Mouse (Mus musculus): ENCODE data around the gene Eif3m. TPM values are rescaled to one million over a fixed set of nuclear protein-coding genes. Genes with fewer than 3 reads are reported as not detected.
A peak's percentile ranks its signal among the peaks of the same experiment; 100 is the strongest.

The Eif3m gene
- polyA plus RNA-seq (2016; fragmentation: Nextera tagmentation; extraction: Ambion mirVana), result 284 and 304 TPM in 2 replicates

DNA sequence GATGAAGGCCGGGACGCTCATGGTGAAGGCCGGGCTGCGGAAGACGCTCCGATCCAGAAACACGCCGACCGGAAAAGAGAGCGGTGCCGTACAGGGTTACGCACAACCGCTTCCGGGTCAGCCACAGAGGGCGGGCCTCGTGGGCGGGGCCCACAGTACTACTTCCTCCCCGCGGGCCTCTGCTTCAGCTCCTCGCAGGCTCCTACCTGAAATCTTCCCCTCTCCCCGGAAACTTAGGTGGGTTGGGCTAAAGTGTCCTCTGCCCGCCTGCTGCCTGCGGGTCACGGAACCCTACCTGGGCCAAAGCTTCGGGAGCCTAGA, at the start of gene Eif3m:
Gene Eif3m, minus strand, starts transcription at position 114 of the 321 bp plus-strand sequence.
- peaks cover 22% of the 10 kb centered on the region for H3K4me1 ChIP-seq (replicated peaks)
- peaks cover 22% of the 10 kb centered on the region for H3K36me3 ChIP-seq
- WGBS, result 0% methylated on average over 25 of the region's 25 CpGs
- peak within 1 kb of the TSS; percentile 97 for H3K4me3 ChIP-seq
- H3K9me3 ChIP-seq, result no peaks in the 10 kb centered on the region
- H3K27ac ChIP-seq, result peak within 1 kb of the TSS; percentile 95
- H3K27me3 ChIP-seq (ENCODE audit: insufficient read depth, poor library complexity, severe bottlenecking), result no peaks in the 10 kb centered on the region
- DNase-seq (ENCODE audit: low spot score), result peak; percentile 93

DNA sequence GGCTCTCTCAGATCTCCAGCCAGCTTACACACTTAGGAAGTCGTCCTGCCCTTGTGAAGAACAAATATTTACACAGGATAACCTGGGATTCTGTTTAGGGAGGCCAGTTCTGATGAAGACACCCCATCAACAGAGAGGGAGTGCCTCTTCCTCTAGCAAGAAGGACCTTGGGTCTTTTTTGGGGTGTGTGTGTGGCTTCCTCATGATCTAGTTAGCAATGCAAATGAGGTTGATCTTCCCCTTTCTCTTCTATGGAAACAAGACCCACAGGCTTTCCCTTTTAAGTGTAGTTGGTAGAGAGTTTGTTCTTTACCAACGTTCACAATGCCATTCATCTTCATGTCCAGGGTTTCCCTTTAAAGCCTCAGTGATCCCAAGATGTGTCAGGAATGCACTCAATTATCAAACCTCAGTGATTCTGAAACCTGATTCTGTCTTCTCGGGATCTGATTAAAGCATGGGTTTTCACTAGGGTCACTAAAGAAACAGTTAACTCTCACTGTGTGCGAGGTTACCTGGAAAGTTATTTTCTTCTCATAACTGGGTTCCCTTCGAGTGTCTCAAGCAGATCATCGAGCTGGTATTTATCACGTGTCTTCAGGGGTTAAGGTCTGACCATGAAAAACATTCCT, 46.0 kb upstream of the Eif3m start:
- Histone ChIP-seq H3K4me1 (replicated peaks) (0 out of 2 replicates have a peak, but pooled peaks cover 5% of the 10 kb centered on the region), H3K36me3 (no peaks in the 10 kb centered on the region), H3K27ac (no peak overlapping the region), H3K27me3 (ENCODE audit: insufficient read depth, poor library complexity, severe bottlenecking) (no peaks in the 10 kb centered on the region), H3K9me3 (no peaks in the 10 kb centered on the region), H3K4me3 (no peak overlapping the region)
- no peak for DNase-seq (ENCODE audit: low spot score)
- WGBS, result 61% methylated on average over 7 of the region's 7 CpGs

DNA sequence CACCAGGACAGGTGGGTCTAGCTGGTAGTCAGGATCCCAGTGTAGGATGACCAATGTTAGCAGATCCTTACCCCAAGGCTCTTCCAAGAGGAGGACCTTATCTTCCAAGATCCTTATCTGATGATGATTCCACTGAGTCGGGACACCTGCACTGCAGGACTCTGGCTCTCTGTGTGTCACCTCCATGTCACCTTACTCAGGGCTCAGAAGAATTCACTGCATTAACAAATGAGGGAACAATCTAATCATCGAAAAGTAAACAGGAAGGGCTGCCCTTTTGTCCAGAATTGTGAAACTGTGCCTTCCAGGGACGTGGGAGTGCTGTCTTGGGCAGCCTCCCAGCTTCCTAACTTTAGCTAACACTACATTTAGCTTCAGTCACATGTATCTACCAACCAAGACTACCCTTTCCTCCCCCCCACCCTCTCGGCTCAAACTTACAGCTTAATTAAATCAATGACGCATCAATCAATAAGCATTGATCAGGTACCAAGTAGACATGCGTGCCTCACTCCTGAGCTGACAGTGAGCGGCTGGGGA, 41.8 kb upstream of the Eif3m start:
- 81% methylated on average over 7 of the region's 7 CpGs for whole genome bisulfite sequencing
- Histone ChIP-seq H3K27me3 (ENCODE audit: insufficient read depth, poor library complexity, severe bottlenecking) (no peaks in the 10 kb centered on the region), H3K36me3 (no peaks in the 10 kb centered on the region), H3K4me3 (no peak overlapping the region), H3K4me1 (replicated peaks) (0 out of 2 replicates have a peak, but pooled peaks cover 5% of the 10 kb centered on the region), H3K27ac (no peak overlapping the region), H3K9me3 (no peaks in the 10 kb centered on the region)
- DNase-seq (ENCODE audit: low spot score), result no peak

DNA sequence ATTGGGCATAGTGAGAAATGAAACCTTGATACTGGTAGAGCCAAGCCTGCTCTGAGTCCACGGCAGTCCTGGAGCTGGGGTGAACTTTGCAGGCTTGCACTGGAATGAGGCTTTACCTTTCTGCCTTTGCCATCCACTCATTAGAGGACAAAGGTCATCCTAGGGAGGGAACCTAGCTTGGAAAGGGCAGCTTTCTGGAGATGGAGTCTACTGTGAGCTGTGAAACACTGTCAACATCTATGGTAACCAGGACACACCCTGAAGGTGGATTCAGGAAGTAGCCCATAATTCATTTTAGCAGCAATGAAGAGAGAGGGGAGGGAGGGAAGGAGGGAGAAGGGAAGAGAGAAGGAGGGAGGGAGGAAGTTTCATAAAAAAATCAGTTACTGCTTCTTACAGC, 38.6 kb upstream of the Eif3m start:
- Histone ChIP-seq H3K4me1 (replicated peaks) (no peaks in the 10 kb centered on the region), H3K27me3 (ENCODE audit: insufficient read depth, poor library complexity, severe bottlenecking) (no peaks in the 10 kb centered on the region), H3K36me3 (no peaks in the 10 kb centered on the region), H3K9me3 (no peaks in the 10 kb centered on the region), H3K27ac (no peak overlapping the region), H3K4me3 (no peak overlapping the region)
- no peak for DNase-seq (ENCODE audit: low spot score)
- 70% methylated on average over 1 of the region's 1 CpGs for WGBS

DNA sequence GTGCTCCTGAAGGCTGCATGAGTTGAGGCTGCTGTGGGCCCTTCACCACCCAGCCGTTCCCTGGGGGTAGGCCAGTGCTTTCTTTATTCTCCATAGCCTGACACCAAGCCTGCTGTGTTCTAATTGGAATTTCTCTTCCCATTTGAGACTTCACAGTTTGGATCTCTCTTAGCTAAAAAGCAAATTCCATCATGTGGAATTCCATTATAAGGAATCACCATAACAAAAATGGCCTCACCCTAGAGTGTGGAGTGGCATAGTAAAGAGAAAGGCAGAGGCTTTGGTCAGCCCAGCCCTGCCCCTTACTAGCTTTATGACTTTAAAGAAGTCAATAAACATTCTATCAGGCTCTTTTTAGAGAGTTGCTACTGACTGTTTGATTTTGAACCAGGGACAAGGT, 31.4 kb upstream of the Eif3m start:
- Histone ChIP-seq H3K4me1 (replicated peaks) (0 out of 2 replicates have a peak, but pooled peaks cover 3% of the 10 kb centered on the region), H3K4me3 (no peak overlapping the region), H3K36me3 (no peaks in the 10 kb centered on the region), H3K27ac (no peak overlapping the region), H3K9me3 (no peaks in the 10 kb centered on the region), H3K27me3 (ENCODE audit: insufficient read depth, poor library complexity, severe bottlenecking) (no peaks in the 10 kb centered on the region)
- 52% methylated on average over 1 of the region's 1 CpGs for WGBS
- DNase-seq (ENCODE audit: low spot score), result no peak

DNA sequence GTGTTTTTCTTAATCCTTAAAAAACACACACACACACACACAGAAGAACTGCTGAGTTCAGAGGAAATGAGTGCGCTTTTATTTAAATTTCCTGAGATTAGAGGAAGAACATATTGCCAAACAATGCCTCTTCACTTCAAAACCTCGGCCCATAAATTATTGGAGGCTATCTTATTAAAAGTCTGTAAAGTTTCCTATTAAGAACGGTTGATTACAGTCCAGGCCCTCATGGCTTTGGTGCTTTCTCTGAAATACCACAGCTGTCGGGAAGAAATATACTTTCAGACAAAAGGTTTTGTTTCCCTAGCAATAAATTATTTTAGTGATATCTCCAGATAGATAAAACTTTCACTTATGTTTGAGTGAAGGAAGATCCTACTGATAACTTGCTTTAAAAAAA, 26.3 kb upstream of the Eif3m start:
- 0 out of 2 replicates have a peak, but pooled peaks cover under 1% of the 10 kb centered on the region for H3K4me1 ChIP-seq (replicated peaks)
- H3K9me3 ChIP-seq, result no peaks in the 10 kb centered on the region
- 87% methylated on average over 4 of the region's 4 CpGs for WGBS
- no peak overlapping the region for H3K4me3 ChIP-seq
- no peaks in the 10 kb centered on the region for H3K27me3 ChIP-seq (ENCODE audit: insufficient read depth, poor library complexity, severe bottlenecking)
- no peak overlapping the region for H3K27ac ChIP-seq
- no peak for DNase-seq (ENCODE audit: low spot score)
- no peaks in the 10 kb centered on the region for H3K36me3 ChIP-seq

DNA sequence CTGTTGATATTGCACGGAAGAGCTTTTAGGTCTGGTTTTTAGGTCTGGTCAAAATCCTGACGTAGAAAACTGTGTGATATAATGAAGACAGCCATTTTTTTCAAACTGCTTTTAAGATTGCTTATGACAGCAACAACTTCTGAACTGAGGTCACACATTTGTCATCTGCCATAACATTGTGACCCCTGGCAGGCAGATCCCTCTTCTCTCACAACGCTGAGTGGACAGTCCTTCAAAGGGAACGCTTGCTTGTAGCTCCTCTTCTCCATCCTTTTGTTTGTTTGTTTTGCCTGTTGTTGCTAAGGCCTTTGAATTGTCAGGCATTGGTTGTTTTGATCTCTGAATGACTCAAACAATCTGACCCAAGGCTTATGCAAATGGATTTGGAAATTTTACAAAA, 24.0 kb upstream of the Eif3m start:
- 67% methylated on average over 4 of the region's 4 CpGs for WGBS
- H3K27me3 ChIP-seq (ENCODE audit: insufficient read depth, poor library complexity, severe bottlenecking), result no peaks in the 10 kb centered on the region
- H3K4me3 ChIP-seq, result no peak overlapping the region
- H3K36me3 ChIP-seq, result no peaks in the 10 kb centered on the region
- H3K9me3 ChIP-seq, result no peaks in the 10 kb centered on the region
- H3K27ac ChIP-seq, result no peak overlapping the region
- DNase-seq (ENCODE audit: low spot score), result no peak
- H3K4me1 ChIP-seq (replicated peaks), result peaks cover 2% of the 10 kb centered on the region; the same call in 1 of the 2 replicates

DNA sequence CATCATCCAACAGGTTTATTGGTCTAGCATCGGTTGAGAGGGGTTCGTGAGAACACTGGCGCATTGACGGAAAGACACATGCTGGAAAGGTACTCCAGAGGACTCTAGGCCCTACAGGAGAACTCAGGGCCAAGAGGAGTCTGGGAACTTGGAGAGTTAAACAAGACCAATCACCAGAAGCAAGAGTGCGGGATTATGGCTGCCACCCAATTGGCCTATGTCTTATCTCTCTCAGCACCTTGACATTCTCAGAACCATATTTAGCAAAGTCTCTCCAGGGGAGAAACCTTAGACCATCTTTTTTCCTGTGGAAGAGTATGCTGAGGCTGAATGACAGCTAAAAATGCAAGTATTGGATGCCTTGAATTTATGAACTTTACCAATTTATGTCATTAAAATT, 22.0 kb upstream of the Eif3m start:
- no peaks in the 10 kb centered on the region for H3K9me3 ChIP-seq
- H3K27me3 ChIP-seq (ENCODE audit: insufficient read depth, poor library complexity, severe bottlenecking), result no peaks in the 10 kb centered on the region
- WGBS, result 92% methylated on average over 5 of the region's 5 CpGs
- H3K4me3 ChIP-seq, result no peak overlapping the region
- H3K36me3 ChIP-seq, result no peaks in the 10 kb centered on the region
- H3K4me1 ChIP-seq (replicated peaks), result peaks cover 8% of the 10 kb centered on the region; the same call in 1 of the 2 replicates
- DNase-seq (ENCODE audit: low spot score), result no peak
- no peak overlapping the region for H3K27ac ChIP-seq

DNA sequence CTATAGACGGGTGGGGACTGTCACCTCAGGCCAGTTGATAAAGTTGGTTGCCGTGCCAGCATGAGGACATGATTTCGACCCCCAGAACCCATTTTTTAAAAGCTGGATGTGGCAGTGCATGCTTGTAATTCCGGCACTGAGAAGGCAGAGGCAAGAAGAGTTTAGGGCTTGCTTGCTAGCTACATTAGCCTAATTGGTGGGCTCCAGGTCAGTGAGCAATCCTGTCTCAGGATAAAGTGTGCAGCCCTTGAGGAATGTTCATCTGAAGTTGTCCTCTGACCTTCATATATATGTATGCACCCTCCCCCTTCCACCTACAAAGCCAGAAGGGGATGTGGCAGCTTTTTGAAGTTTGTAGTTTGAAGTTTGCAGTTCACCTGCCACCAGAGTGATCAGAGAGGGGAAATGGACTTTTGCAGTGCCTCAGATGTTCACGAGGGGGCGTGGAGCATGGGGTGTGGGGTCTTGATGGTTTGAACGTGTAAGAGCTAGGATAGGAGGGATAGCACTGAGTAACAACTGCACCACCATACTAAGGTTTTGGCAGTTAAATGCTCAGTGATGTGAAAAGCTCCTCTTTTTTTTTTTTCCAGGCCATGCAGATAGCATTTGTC, 21.2 kb upstream of the Eif3m start:
- no peak overlapping the region for H3K4me3 ChIP-seq
- peaks cover 8% of the 10 kb centered on the region; the same call in 1 of the 2 replicates for H3K4me1 ChIP-seq (replicated peaks)
- no peaks in the 10 kb centered on the region for H3K27me3 ChIP-seq (ENCODE audit: insufficient read depth, poor library complexity, severe bottlenecking)
- no peak overlapping the region for H3K27ac ChIP-seq
- no peaks in the 10 kb centered on the region for H3K9me3 ChIP-seq
- WGBS, result 83% methylated on average over 7 of the region's 7 CpGs
- no peak for DNase-seq (ENCODE audit: low spot score)
- H3K36me3 ChIP-seq, result no peaks in the 10 kb centered on the region

DNA sequence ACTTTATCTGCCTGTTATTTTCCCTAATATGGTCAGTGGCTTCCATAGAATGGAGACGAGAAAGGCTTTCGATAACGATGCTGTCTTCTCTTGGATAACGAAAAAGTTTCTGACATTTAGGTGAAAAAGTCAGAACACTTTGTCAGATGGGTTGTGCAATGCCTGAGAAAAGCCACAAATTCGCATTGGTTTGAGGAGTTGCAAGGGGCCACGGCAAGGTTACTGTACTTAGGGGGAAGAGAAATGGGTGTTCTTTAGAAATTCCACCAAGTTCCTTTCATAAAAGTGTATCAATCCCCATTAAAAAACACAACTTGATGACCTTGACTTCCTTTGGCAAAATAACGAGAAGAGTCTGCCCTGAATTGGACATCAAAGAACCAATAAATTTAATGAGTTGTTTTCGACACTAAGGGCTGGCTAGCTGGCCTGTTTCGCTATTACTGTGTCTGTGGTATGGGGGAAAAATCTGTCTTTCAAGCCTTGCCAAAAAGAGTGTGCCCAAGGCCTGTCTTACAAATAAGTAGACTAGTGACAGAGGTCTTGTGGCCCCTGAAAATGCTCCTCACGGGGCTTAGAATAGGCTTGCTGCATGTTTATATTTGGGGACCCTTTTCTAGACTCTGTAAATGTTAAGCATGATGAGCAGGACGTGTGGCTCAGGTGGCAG, 19.7 kb upstream of the Eif3m start:
- Histone ChIP-seq H3K27me3 (ENCODE audit: insufficient read depth, poor library complexity, severe bottlenecking) (no peaks in the 10 kb centered on the region), H3K27ac (no peak overlapping the region), H3K9me3 (no peaks in the 10 kb centered on the region), H3K36me3 (no peaks in the 10 kb centered on the region), H3K4me3 (no peak overlapping the region), H3K4me1 (replicated peaks) (peaks cover 8% of the 10 kb centered on the region; the same call in 1 of the 2 replicates)
- DNase-seq (ENCODE audit: low spot score), result no peak
- 84% methylated on average over 11 of the region's 11 CpGs for WGBS

DNA sequence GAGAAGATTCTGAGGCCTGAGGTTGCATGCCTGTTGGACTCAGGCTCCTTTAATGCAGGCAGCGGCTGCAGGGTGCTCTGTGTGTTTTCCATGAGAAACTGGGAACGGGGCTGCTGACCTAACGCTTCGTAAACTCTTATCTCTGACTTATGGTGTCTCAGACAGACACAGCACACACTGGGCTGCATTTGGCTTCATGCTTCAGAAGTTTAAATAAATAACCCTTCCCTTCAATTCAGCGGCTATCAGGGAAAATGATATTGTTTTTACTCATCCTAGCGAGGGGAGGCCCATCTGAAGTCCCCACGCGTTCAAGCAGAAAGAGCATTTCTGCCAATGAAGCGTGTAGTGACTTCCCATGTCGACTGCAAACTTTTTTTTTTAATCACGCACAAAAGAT, 19.1 kb upstream of the Eif3m start:
- H3K4me1 ChIP-seq (replicated peaks), result peaks cover 8% of the 10 kb centered on the region; the same call in 1 of the 2 replicates
- H3K9me3 ChIP-seq, result no peaks in the 10 kb centered on the region
- no peaks in the 10 kb centered on the region for H3K36me3 ChIP-seq
- no peak overlapping the region for H3K4me3 ChIP-seq
- no peak for DNase-seq (ENCODE audit: low spot score)
- H3K27ac ChIP-seq, result 0 out of 2 replicates have a peak overlapping the region, but pooled peaks have one; percentile 45
- H3K27me3 ChIP-seq (ENCODE audit: insufficient read depth, poor library complexity, severe bottlenecking), result no peaks in the 10 kb centered on the region
- 75% methylated on average over 11 of the region's 11 CpGs for WGBS

DNA sequence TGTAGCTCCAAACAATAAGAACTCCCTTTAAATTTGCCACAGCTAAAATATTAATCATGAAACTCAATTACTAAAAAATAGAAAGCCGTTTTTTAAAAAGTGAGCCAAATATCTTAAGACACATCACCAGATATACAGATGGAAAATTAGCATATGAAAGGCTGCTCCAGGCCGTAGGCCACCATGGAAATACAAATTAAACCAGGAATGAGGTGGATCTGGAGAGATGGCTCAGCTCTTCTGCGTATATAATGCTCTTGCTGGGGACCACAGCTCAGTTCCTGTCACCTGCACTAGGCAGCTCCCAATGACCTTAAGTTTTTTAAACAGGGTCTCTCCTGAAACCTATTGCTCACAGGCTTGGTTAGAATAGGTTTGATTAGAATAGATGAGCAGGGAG, 17.2 kb upstream of the Eif3m start:
- Histone ChIP-seq H3K9me3 (no peaks in the 10 kb centered on the region), H3K4me3 (no peak overlapping the region), H3K27me3 (ENCODE audit: insufficient read depth, poor library complexity, severe bottlenecking) (no peaks in the 10 kb centered on the region), H3K36me3 (no peaks in the 10 kb centered on the region), H3K27ac (no peak overlapping the region), H3K4me1 (replicated peaks) (peaks cover 8% of the 10 kb centered on the region; the same call in 1 of the 2 replicates)
- 66% methylated on average over 3 of the region's 3 CpGs for WGBS
- DNase-seq (ENCODE audit: low spot score), result no peak

DNA sequence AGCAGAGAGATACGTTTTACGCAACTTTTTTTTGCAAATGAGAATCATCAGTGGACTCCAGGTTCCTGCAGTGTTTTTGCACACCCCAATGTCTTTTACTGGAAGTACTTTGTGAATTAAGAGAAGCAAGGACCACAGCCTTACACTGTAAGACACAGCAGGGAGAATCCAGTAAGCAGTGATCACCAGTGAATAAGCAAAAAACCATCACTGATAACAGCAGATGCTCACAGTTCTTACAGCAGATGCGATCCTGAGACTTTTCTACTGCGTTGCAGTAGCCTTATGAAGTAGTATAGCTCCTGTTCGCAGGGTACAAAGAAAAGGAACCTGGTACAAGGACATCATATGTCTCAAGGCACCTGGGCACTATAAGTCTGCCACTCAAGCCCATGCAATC, 13.6 kb upstream of the Eif3m start:
- H3K27me3 ChIP-seq (ENCODE audit: insufficient read depth, poor library complexity, severe bottlenecking), result no peaks in the 10 kb centered on the region
- no peaks in the 10 kb centered on the region for H3K36me3 ChIP-seq
- no peaks in the 10 kb centered on the region for H3K9me3 ChIP-seq
- H3K4me1 ChIP-seq (replicated peaks), result 0 out of 2 replicates have a peak, but pooled peaks cover 2% of the 10 kb centered on the region
- no peak overlapping the region for H3K4me3 ChIP-seq
- no peak overlapping the region for H3K27ac ChIP-seq
- 90% methylated on average over 5 of the region's 5 CpGs for WGBS
- DNase-seq (ENCODE audit: low spot score), result no peak
